Mouse (Mus musculus): Measurements from ENCODE around the gene 4930438A08Rik. TPM values are rescaled to one million over a fixed set of nuclear protein-coding genes. Genes with fewer than 3 reads are reported as not detected.

The 4930438A08Rik gene
- polyA plus RNA-seq, 1 experiment from 2014 or later, result 0.11 TPM

GRCm38 (mm10) chr11:58326781-58327180, 52.2 kb downstream of the 4930438A08Rik start:
- ATAC-seq, result no peak
- no peak overlapping the region for H3K4me3 ChIP-seq (ENCODE audit: low read length)
- peaks cover 10% of the 10 kb centered on the region for H3K36me3 ChIP-seq (ENCODE audit: control insufficient read depth, insufficient read depth, low read length)
- no peaks in the 10 kb centered on the region for H3K9me3 ChIP-seq (ENCODE audit: control insufficient read depth, low read length)
- H3K4me2 ChIP-seq (ENCODE audit: low read length), result no peak overlapping the region
- over 99% methylated on average over 3 of the region's 3 CpGs for WGBS
- H3K9ac ChIP-seq (ENCODE audit: low read depth, low read length), result no peak overlapping the region
- H3K27me3 ChIP-seq (replicated peaks; ENCODE audit: control insufficient read depth, insufficient read depth, low read length), result no peaks in the 10 kb centered on the region
- H3K4me1 ChIP-seq (ENCODE audit: control insufficient read depth, insufficient read depth, low read depth, low read length), result peaks cover 30% of the 10 kb centered on the region
- H3K27ac ChIP-seq (ENCODE audit: low read depth, low read length), result no peak overlapping the region

- Histone ChIP-seq H3K27ac (ENCODE audit: low read depth, low read length) (peak overlapping the region; percentile 79), H3K4me1 (ENCODE audit: control insufficient read depth, insufficient read depth, low read depth, low read length) (peaks cover 30% of the 10 kb centered on the region), H3K4me3 (ENCODE audit: low read length) (peak overlapping the region; percentile 88), H3K9me3 (ENCODE audit: control insufficient read depth, low read length) (no peaks in the 10 kb centered on the region), H3K27me3 (replicated peaks; ENCODE audit: control insufficient read depth, insufficient read depth, low read length) (no peaks in the 10 kb centered on the region), H3K4me2 (ENCODE audit: low read length) (peak overlapping the region; percentile 93), H3K9ac (ENCODE audit: low read depth, low read length) (peak overlapping the region; percentile 90), H3K36me3 (ENCODE audit: control insufficient read depth, insufficient read depth, low read length) (peaks cover 10% of the 10 kb centered on the region)
- WGBS, result under 1% methylated on average over 21 of the region's 21 CpGs
- peak; percentile 13 for ATAC-seq
These were observed 55.3 kb downstream of the 4930438A08Rik start for GRCm38 (mm10) chr11:58329906-58330275.

GRCm38 (mm10) chr11:58330276-58331148, 55.9 kb downstream of the 4930438A08Rik start, which contains the start of the genes Zfp672 and Sh3bp5l:
Zfp672 (minus strand) TSS chr11:58330339.
Sh3bp5l (plus strand) TSS chr11:58330724.
- ATAC-seq, result peak; percentile 97
- Histone ChIP-seq H3K27me3 (replicated peaks; ENCODE audit: control insufficient read depth, insufficient read depth, low read length) (no peaks in the 10 kb centered on the region), H3K36me3 (ENCODE audit: control insufficient read depth, insufficient read depth, low read length) (peaks cover 10% of the 10 kb centered on the region), H3K9me3 (ENCODE audit: control insufficient read depth, low read length) (no peaks in the 10 kb centered on the region), H3K9ac (ENCODE audit: low read depth, low read length) (peak within 1 kb of the TSS; percentile 90), H3K4me1 (ENCODE audit: control insufficient read depth, insufficient read depth, low read depth, low read length) (peaks cover 30% of the 10 kb centered on the region), H3K4me3 (ENCODE audit: low read length) (peak within 1 kb of the TSS; percentile 88), H3K4me2 (ENCODE audit: low read length) (peak within 1 kb of the TSS; percentile 96), H3K27ac (ENCODE audit: low read depth, low read length) (peak within 1 kb of the TSS; percentile 80)
- under 1% methylated on average over 52 of the region's 52 CpGs for WGBS

GRCm38 (mm10) chr11:58331149-58331495, 56.5 kb downstream of the 4930438A08Rik start:
- peaks cover 30% of the 10 kb centered on the region for H3K4me1 ChIP-seq (ENCODE audit: control insufficient read depth, insufficient read depth, low read depth, low read length)
- H3K36me3 ChIP-seq (ENCODE audit: control insufficient read depth, insufficient read depth, low read length), result peaks cover 10% of the 10 kb centered on the region
- ATAC-seq, result 0 out of 2 replicates have a peak, but pooled peaks have one; percentile 2
- peak overlapping the region; percentile 90 for H3K9ac ChIP-seq (ENCODE audit: low read depth, low read length)
- WGBS, result 14% methylated on average over 10 of the region's 10 CpGs
- no peaks in the 10 kb centered on the region for H3K27me3 ChIP-seq (replicated peaks; ENCODE audit: control insufficient read depth, insufficient read depth, low read length)
- no peaks in the 10 kb centered on the region for H3K9me3 ChIP-seq (ENCODE audit: control insufficient read depth, low read length)
- peak overlapping the region; percentile 96 for H3K4me2 ChIP-seq (ENCODE audit: low read length)
- H3K27ac ChIP-seq (ENCODE audit: low read depth, low read length), result peak overlapping the region; percentile 61
- peak overlapping the region; percentile 88 for H3K4me3 ChIP-seq (ENCODE audit: low read length)

GRCm38 (mm10) chr11:58331546-58331945, 56.9 kb downstream of the 4930438A08Rik start:
- Histone ChIP-seq H3K27ac (ENCODE audit: low read depth, low read length) (no peak overlapping the region), H3K4me2 (ENCODE audit: low read length) (peak overlapping the region; percentile 96), H3K9ac (ENCODE audit: low read depth, low read length) (peak overlapping the region; percentile 90; the same call in 1 of the 2 replicates), H3K36me3 (ENCODE audit: control insufficient read depth, insufficient read depth, low read length) (peaks cover 11% of the 10 kb centered on the region), H3K4me1 (ENCODE audit: control insufficient read depth, insufficient read depth, low read depth, low read length) (peaks cover 30% of the 10 kb centered on the region), H3K27me3 (replicated peaks; ENCODE audit: control insufficient read depth, insufficient read depth, low read length) (no peaks in the 10 kb centered on the region), H3K4me3 (ENCODE audit: low read length) (peak overlapping the region; percentile 88), H3K9me3 (ENCODE audit: control insufficient read depth, low read length) (no peaks in the 10 kb centered on the region)
- ATAC-seq, result no peak
- 95% methylated on average over 6 of the region's 6 CpGs for WGBS

GRCm38 (mm10) chr11:58334746-58335145, 60.1 kb downstream of the 4930438A08Rik start:
- WGBS, result 78% methylated on average over 3 of the region's 3 CpGs
- H3K4me1 ChIP-seq (ENCODE audit: control insufficient read depth, insufficient read depth, low read depth, low read length), result peaks cover 22% of the 10 kb centered on the region
- no peak overlapping the region for H3K9ac ChIP-seq (ENCODE audit: low read depth, low read length)
- H3K36me3 ChIP-seq (ENCODE audit: control insufficient read depth, insufficient read depth, low read length), result peaks cover 20% of the 10 kb centered on the region
- ATAC-seq, result no peak
- no peaks in the 10 kb centered on the region for H3K9me3 ChIP-seq (ENCODE audit: control insufficient read depth, low read length)
- no peak overlapping the region for H3K4me3 ChIP-seq (ENCODE audit: low read length)
- no peak overlapping the region for H3K4me2 ChIP-seq (ENCODE audit: low read length)
- no peak overlapping the region for H3K27ac ChIP-seq (ENCODE audit: low read depth, low read length)
- H3K27me3 ChIP-seq (replicated peaks; ENCODE audit: control insufficient read depth, insufficient read depth, low read length), result no peaks in the 10 kb centered on the region

Other genes with a start within 250 kb of the 4930438A08Rik start
- gene Gm12248, start 181.7 kb upstream of the 4930438A08Rik start, polyA plus RNA-seq (2015; fragmentation: Nextera tagmentation; extraction: Ambion mirVana), result 0.13 TPM in 1 of 2 replicates, not detected in the other
- 96.1 and 103 TPM in 2 replicates for gene Cnot8, start 170.6 kb upstream of the 4930438A08Rik start, polyA plus RNA-seq (2015; fragmentation: Nextera tagmentation; extraction: Ambion mirVana)
- gene Gemin5, start 106.3 kb upstream of the 4930438A08Rik start, polyA plus RNA-seq (2015; fragmentation: Nextera tagmentation; extraction: Ambion mirVana), result 12.5 and 13.4 TPM in 2 replicates
- 90.2 and 92.1 TPM in 2 replicates for gene Mrpl22, start 103.1 kb upstream of the 4930438A08Rik start, polyA plus RNA-seq (2015; fragmentation: Nextera tagmentation; extraction: Ambion mirVana)
- 2.3 and 2.4 TPM in 2 replicates for gene Igtp, start 75.2 kb upstream of the 4930438A08Rik start, polyA plus RNA-seq (2015; fragmentation: Nextera tagmentation; extraction: Ambion mirVana)
- 1.5 and 1.7 TPM in 2 replicates for gene Irgm2, start 75.2 kb upstream of the 4930438A08Rik start, polyA plus RNA-seq (2015; fragmentation: Nextera tagmentation; extraction: Ambion mirVana)
- 29.2 and 30.1 TPM in 2 replicates for gene Zfp692, start 32.3 kb downstream of the 4930438A08Rik start, polyA plus RNA-seq (2015; fragmentation: Nextera tagmentation; extraction: Ambion mirVana)
- 38.2 and 38.6 TPM in 2 replicates for gene Zfp672, start 55.5 kb downstream of the 4930438A08Rik start, polyA plus RNA-seq (2015; fragmentation: Nextera tagmentation; extraction: Ambion mirVana)
- 48.0 and 50.6 TPM in 2 replicates for gene Sh3bp5l, start 55.9 kb downstream of the 4930438A08Rik start, polyA plus RNA-seq (2015; fragmentation: Nextera tagmentation; extraction: Ambion mirVana)
- not detected in 2 replicates for gene Lypd8, start 104.2 kb downstream of the 4930438A08Rik start, polyA plus RNA-seq (2015; fragmentation: Nextera tagmentation; extraction: Ambion mirVana)
- not detected in 2 replicates for gene 1810065E05Rik, start 146.3 kb downstream of the 4930438A08Rik start, polyA plus RNA-seq (2015; fragmentation: Nextera tagmentation; extraction: Ambion mirVana)
- gene Gm12253, start 157.8 kb downstream of the 4930438A08Rik start, polyA plus RNA-seq (2015; fragmentation: Nextera tagmentation; extraction: Ambion mirVana), result not detected in 2 replicates
- gene Lypd9, start 178.1 kb downstream of the 4930438A08Rik start, polyA plus RNA-seq (2015; fragmentation: Nextera tagmentation; extraction: Ambion mirVana), result not detected in 2 replicates
- not detected in 2 replicates for gene Olfr30, start 187.5 kb downstream of the 4930438A08Rik start, polyA plus RNA-seq (2015; fragmentation: Nextera tagmentation; extraction: Ambion mirVana)
- not detected in 2 replicates for gene Olfr332, start 217.8 kb downstream of the 4930438A08Rik start, polyA plus RNA-seq (2015; fragmentation: Nextera tagmentation; extraction: Ambion mirVana)
- gene Olfr331, start 227.8 kb downstream of the 4930438A08Rik start, polyA plus RNA-seq (2015; fragmentation: Nextera tagmentation; extraction: Ambion mirVana), result not detected in 2 replicates